Mouse (Mus musculus): ENCODE measurements around the gene Clcn5.

The Clcn5 gene

GRCm38 (mm10) chrX:7319089-7319721 lies at the start of gene Clcn5:
Gene Clcn5, minus strand, starts transcription at chrX:7319358.
- DNase-seq (ENCODE audit: low spot score), result peak; percentile 89

GRCm38 (mm10) chrX:7325455-7325854 lies 6.3 kb upstream of the Clcn5 start:
- no peak for DNase-seq (ENCODE audit: low spot score)

- peak; percentile 37 for DNase-seq (ENCODE audit: low spot score)
These were observed 3.1 kb upstream of the Clcn5 start for GRCm38 (mm10) chrX:7322288-7322687.

GRCm38 (mm10) chrX:7320571-7320970 lies 1.4 kb upstream of the Clcn5 start:
- no peak for DNase-seq (ENCODE audit: low spot score)

GRCm38 (mm10) chrX:7318551-7319025 lies 570 bp downstream of the Clcn5 start:
- no peak for DNase-seq (ENCODE audit: low spot score)

GRCm38 (mm10) chrX:7315115-7315514 lies 4.0 kb downstream of the Clcn5 start:
- no peak for DNase-seq (ENCODE audit: low spot score)

- no peak for DNase-seq (ENCODE audit: low spot score)
These were observed 4.5 kb downstream of the Clcn5 start for GRCm38 (mm10) chrX:7314645-7315044.

GRCm38 (mm10) chrX:7308242-7308641 lies 10.9 kb downstream of the Clcn5 start:
- no peak for DNase-seq (ENCODE audit: low spot score)

- no peak for DNase-seq (ENCODE audit: low spot score)
These were observed 12.3 kb downstream of the Clcn5 start for GRCm38 (mm10) chrX:7306861-7307260.

- DNase-seq (ENCODE audit: low spot score), result no peak
These were observed 26.2 kb downstream of the Clcn5 start for GRCm38 (mm10) chrX:7292981-7293380.

- no peak for DNase-seq (ENCODE audit: low spot score)
These were observed 26.9 kb downstream of the Clcn5 start for GRCm38 (mm10) chrX:7292151-7292768.

GRCm38 (mm10) chrX:7288976-7289375 lies 30.2 kb downstream of the Clcn5 start:
- no peak for DNase-seq (ENCODE audit: low spot score)

- no peak for DNase-seq (ENCODE audit: low spot score)
These were observed 32.0 kb downstream of the Clcn5 start for GRCm38 (mm10) chrX:7287051-7287734.

- DNase-seq (ENCODE audit: low spot score), result no peak
These were observed 36.5 kb downstream of the Clcn5 start for GRCm38 (mm10) chrX:7282636-7283035.

- no peak for DNase-seq (ENCODE audit: low spot score)
These were observed 39.4 kb downstream of the Clcn5 start for GRCm38 (mm10) chrX:7279722-7280121.

- no peak for DNase-seq (ENCODE audit: low spot score)
These were observed 42.6 kb downstream of the Clcn5 start for GRCm38 (mm10) chrX:7276564-7276963.

GRCm38 (mm10) chrX:7261149-7261548 lies 58.0 kb downstream of the Clcn5 start:
- DNase-seq (ENCODE audit: low spot score), result no peak

- no peak for DNase-seq (ENCODE audit: low spot score)
These were observed 58.6 kb downstream of the Clcn5 start for GRCm38 (mm10) chrX:7260400-7261113.

GRCm38 (mm10) chrX:7259718-7260117 lies 59.4 kb downstream of the Clcn5 start:
- DNase-seq (ENCODE audit: low spot score), result no peak

GRCm38 (mm10) chrX:7256022-7256421 lies 63.1 kb downstream of the Clcn5 start:
- no peak for DNase-seq (ENCODE audit: low spot score)

- DNase-seq (ENCODE audit: low spot score), result no peak
These were observed 115.1 kb downstream of the Clcn5 start for GRCm38 (mm10) chrX:7204099-7204498.

- no peak for DNase-seq (ENCODE audit: low spot score)
These were observed 115.6 kb downstream of the Clcn5 start for GRCm38 (mm10) chrX:7203535-7203934.

GRCm38 (mm10) chrX:7197833-7198232 lies 121.3 kb downstream of the Clcn5 start:
- no peak for DNase-seq (ENCODE audit: low spot score)
